Mouse (Mus musculus) regulatory T cell (primary cell): ENCODE measurements around the gene Nanog.
"Not testable (repeated sequence)": the region's sequence is repeated elsewhere in the genome, so short reads cannot be mapped to it uniquely, and the experiment has no call there.

Source experiments
- in situ Hi-C: fragments of 300-600 bp; cut with MboI, MseI; formaldehyde crosslinking; loops from one replicate; pipeline ENCODE4 v1.15.1; 2025; ENCODE audit warnings: high pct_unique_total_duplicates

The Nanog gene

GRCm38 (mm10) chr6:122707036-122707800, at the start of gene Nanog:
Nanog (plus strand) TSS chr6:122707489.
- in situ Hi-C loops = no loop called here

- in situ Hi-C loops = no loop called here
Observed at GRCm38 (mm10) chr6:122657630-122658029, 49.7 kb upstream of the Nanog start.

- in situ Hi-C loops = no loop called here
Observed at GRCm38 (mm10) chr6:122659567-122659966, 47.7 kb upstream of the Nanog start.

- in situ Hi-C loops = loop anchor here (10.0 kb wide), 1 partner anchor 1124 kb away; no protein-coding TSS in a partner anchor
Observed at GRCm38 (mm10) chr6:122660601-122661379, 46.5 kb upstream of the Nanog start.

GRCm38 (mm10) chr6:122662551-122663264, 44.6 kb upstream of the Nanog start:
- in situ Hi-C loops = loop anchor here (10.0 kb wide), 1 partner anchor 1122 kb away; no protein-coding TSS in a partner anchor

- in situ Hi-C loops = loop anchor here (10.0 kb wide), 1 partner anchor 1121 kb away; no protein-coding TSS in a partner anchor
Observed at GRCm38 (mm10) chr6:122663596-122664206, 43.6 kb upstream of the Nanog start.

- in situ Hi-C loops = loop anchor here (10.0 kb wide), 1 partner anchor 1119 kb away; no protein-coding TSS in a partner anchor
Observed at GRCm38 (mm10) chr6:122665866-122666265, 41.4 kb upstream of the Nanog start.

- in situ Hi-C loops = loop anchor here (10.0 kb wide), 1 partner anchor 1117 kb away; no protein-coding TSS in a partner anchor
Observed at GRCm38 (mm10) chr6:122667715-122668114, 39.6 kb upstream of the Nanog start.

- in situ Hi-C loops = loop anchor here (10.0 kb wide), 1 partner anchor 1116 kb away; no protein-coding TSS in a partner anchor
Observed at GRCm38 (mm10) chr6:122668823-122669222, 38.5 kb upstream of the Nanog start.

- in situ Hi-C loops = loop anchor here (10.0 kb wide), 1 partner anchor 1115 kb away; no protein-coding TSS in a partner anchor
Observed at GRCm38 (mm10) chr6:122669406-122670200, 37.7 kb upstream of the Nanog start.

- in situ Hi-C loops = no loop called here
Observed at GRCm38 (mm10) chr6:122670201-122670551, 37.1 kb upstream of the Nanog start.

- in situ Hi-C loops = no loop called here
Observed at GRCm38 (mm10) chr6:122670841-122671240, 36.4 kb upstream of the Nanog start.

GRCm38 (mm10) chr6:122672746-122673145, 34.5 kb upstream of the Nanog start:
- in situ Hi-C loops = no loop called here

- in situ Hi-C loops = no loop called here
Observed at GRCm38 (mm10) chr6:122682646-122683045, 24.6 kb upstream of the Nanog start.

- in situ Hi-C loops = no loop called here
Observed at GRCm38 (mm10) chr6:122686709-122687108, 20.6 kb upstream of the Nanog start.

GRCm38 (mm10) chr6:122689411-122690055, 17.8 kb upstream of the Nanog start:
- in situ Hi-C loops = no loop called here

GRCm38 (mm10) chr6:122690082-122690481, 17.2 kb upstream of the Nanog start:
- in situ Hi-C loops = no loop called here

GRCm38 (mm10) chr6:122695398-122695797, 11.9 kb upstream of the Nanog start:
- in situ Hi-C loops = no loop called here

GRCm38 (mm10) chr6:122699628-122700027, 7.7 kb upstream of the Nanog start:
- in situ Hi-C loops = not testable (repeated sequence)

GRCm38 (mm10) chr6:122701816-122702215, 5.5 kb upstream of the Nanog start:
- in situ Hi-C loops = no loop called here
